Mouse (Mus musculus): ENCODE data around the gene Sprr2f. TPM values are rescaled to one million over a fixed set of nuclear protein-coding genes. Genes with fewer than 3 reads are reported as not detected.

Gene Sprr2f
- not detected in 2 replicates for polyA plus RNA-seq (2015; fragmentation: Nextera tagmentation; extraction: Ambion mirVana)

GRCm38 (mm10) chr3:92364887-92365286 is at the start of gene Sprr2f:
Gene Sprr2f (plus strand): TSS chr3:92365187.
- DNase-seq (no peak), ATAC-seq (no peak)
- no peak within 1 kb of the TSS for H3K9ac ChIP-seq (replicated peaks)
- no peak within 1 kb of the TSS for H3K4me2 ChIP-seq (ENCODE audit: low read depth, low read length)
- no peaks in the 10 kb centered on the region for H3K4me1 ChIP-seq (ENCODE audit: insufficient read depth)
- H3K9me3 ChIP-seq (ENCODE audit: low read length), result no peaks in the 10 kb centered on the region
- no peaks in the 10 kb centered on the region for H3K36me3 ChIP-seq (replicated peaks; ENCODE audit: insufficient read depth, low read length)
- TF ChIP-seq EP300 (IDR thresholded peaks at IDR 0.05; ENCODE audit: low read depth), result no peak
- no peak for TF ChIP-seq CTCF (IDR thresholded peaks at IDR 0.05; ENCODE audit: low read depth)
- WGBS (ENCODE audit: insufficient replicate concordance), result 56% methylated on average over 3 of the region's 3 CpGs
- no peak within 1 kb of the TSS for H3K4me3 ChIP-seq (ENCODE audit: low read depth, low read length)
- H3K27me3 ChIP-seq (ENCODE audit: insufficient read depth, low read length), result no peaks in the 10 kb centered on the region
- H3K27ac ChIP-seq (ENCODE audit: low read depth), result no peak within 1 kb of the TSS

GRCm38 (mm10) chr3:92316320-92316719 is 48.7 kb upstream of the Sprr2f start, which contains the start of gene Sprr2b:
Gene Sprr2b (plus strand): TSS chr3:92316620.
- WGBS (ENCODE audit: insufficient replicate concordance), result 60% methylated on average over 2 of the region's 2 CpGs
- ATAC-seq (no peak), DNase-seq (no peak)
- Histone ChIP-seq H3K4me1 (ENCODE audit: insufficient read depth) (no peaks in the 10 kb centered on the region), H3K9me3 (ENCODE audit: low read length) (no peaks in the 10 kb centered on the region), H3K4me2 (ENCODE audit: low read depth, low read length) (no peak within 1 kb of the TSS), H3K27me3 (ENCODE audit: insufficient read depth, low read length) (no peaks in the 10 kb centered on the region), H3K36me3 (replicated peaks; ENCODE audit: insufficient read depth, low read length) (no peaks in the 10 kb centered on the region), H3K4me3 (ENCODE audit: low read depth, low read length) (no peak within 1 kb of the TSS), H3K9ac (replicated peaks) (no peak within 1 kb of the TSS), H3K27ac (ENCODE audit: low read depth) (no peak within 1 kb of the TSS)
- TF ChIP-seq CTCF (IDR thresholded peaks at IDR 0.05; ENCODE audit: low read depth), result no peak
- TF ChIP-seq EP300 (IDR thresholded peaks at IDR 0.05; ENCODE audit: low read depth), result no peak

GRCm38 (mm10) chr3:92317384-92317783 is 47.6 kb upstream of the Sprr2f start:
- 60% methylated on average over 2 of the region's 2 CpGs for WGBS (ENCODE audit: insufficient replicate concordance)
- H3K27me3 ChIP-seq (ENCODE audit: insufficient read depth, low read length), result no peaks in the 10 kb centered on the region
- TF ChIP-seq CTCF (IDR thresholded peaks at IDR 0.05; ENCODE audit: low read depth) (no peak), EP300 (IDR thresholded peaks at IDR 0.05; ENCODE audit: low read depth) (no peak)
- no peaks in the 10 kb centered on the region for H3K4me1 ChIP-seq (ENCODE audit: insufficient read depth)
- DNase-seq (no peak), ATAC-seq (no peak)
- no peak overlapping the region for H3K4me2 ChIP-seq (ENCODE audit: low read depth, low read length)
- no peaks in the 10 kb centered on the region for H3K9me3 ChIP-seq (ENCODE audit: low read length)
- no peak overlapping the region for H3K27ac ChIP-seq (ENCODE audit: low read depth)
- no peaks in the 10 kb centered on the region for H3K36me3 ChIP-seq (replicated peaks; ENCODE audit: insufficient read depth, low read length)
- no peak overlapping the region for H3K4me3 ChIP-seq (ENCODE audit: low read depth, low read length)
- no peak overlapping the region for H3K9ac ChIP-seq (replicated peaks)

- Histone ChIP-seq H3K9ac (replicated peaks) (no peak overlapping the region), H3K27ac (ENCODE audit: low read depth) (no peak overlapping the region), H3K4me3 (ENCODE audit: low read depth, low read length) (no peak overlapping the region), H3K4me2 (ENCODE audit: low read depth, low read length) (no peak overlapping the region), H3K9me3 (ENCODE audit: low read length) (no peaks in the 10 kb centered on the region), H3K4me1 (ENCODE audit: insufficient read depth) (no peaks in the 10 kb centered on the region), H3K36me3 (replicated peaks; ENCODE audit: insufficient read depth, low read length) (no peaks in the 10 kb centered on the region), H3K27me3 (ENCODE audit: insufficient read depth, low read length) (no peaks in the 10 kb centered on the region)
- TF ChIP-seq CTCF (IDR thresholded peaks at IDR 0.05; ENCODE audit: low read depth) (no peak), EP300 (IDR thresholded peaks at IDR 0.05; ENCODE audit: low read depth) (no peak)
- WGBS (ENCODE audit: insufficient replicate concordance), result 66% methylated on average over 1 of the region's 1 CpGs
- DNase-seq (no peak), ATAC-seq (no peak)
Measured at GRCm38 (mm10) chr3:92336278-92336677, 28.7 kb upstream of the Sprr2f start.

GRCm38 (mm10) chr3:92338840-92339239 is 26.1 kb upstream of the Sprr2f start, which contains the start of gene Sprr2d:
Gene Sprr2d (plus strand): TSS chr3:92339140.
- DNase-seq (no peak), ATAC-seq (no peak)
- no peaks in the 10 kb centered on the region for H3K4me1 ChIP-seq (ENCODE audit: insufficient read depth)
- H3K9me3 ChIP-seq (ENCODE audit: low read length), result no peaks in the 10 kb centered on the region
- no peaks in the 10 kb centered on the region for H3K36me3 ChIP-seq (replicated peaks; ENCODE audit: insufficient read depth, low read length)
- 85% methylated on average over 5 of the region's 5 CpGs for WGBS (ENCODE audit: insufficient replicate concordance)
- TF ChIP-seq EP300 (IDR thresholded peaks at IDR 0.05; ENCODE audit: low read depth) (no peak), CTCF (IDR thresholded peaks at IDR 0.05; ENCODE audit: low read depth) (no peak)
- no peaks in the 10 kb centered on the region for H3K27me3 ChIP-seq (ENCODE audit: insufficient read depth, low read length)
- H3K27ac ChIP-seq (ENCODE audit: low read depth), result no peak within 1 kb of the TSS
- no peak within 1 kb of the TSS for H3K4me2 ChIP-seq (ENCODE audit: low read depth, low read length)
- H3K4me3 ChIP-seq (ENCODE audit: low read depth, low read length), result no peak within 1 kb of the TSS
- H3K9ac ChIP-seq (replicated peaks), result no peak within 1 kb of the TSS

- Histone ChIP-seq H3K4me2 (ENCODE audit: low read depth, low read length) (no peak within 1 kb of the TSS), H3K4me3 (ENCODE audit: low read depth, low read length) (no peak within 1 kb of the TSS), H3K36me3 (replicated peaks; ENCODE audit: insufficient read depth, low read length) (no peaks in the 10 kb centered on the region), H3K27me3 (ENCODE audit: insufficient read depth, low read length) (no peaks in the 10 kb centered on the region), H3K27ac (ENCODE audit: low read depth) (no peak within 1 kb of the TSS), H3K9ac (replicated peaks) (no peak within 1 kb of the TSS), H3K9me3 (ENCODE audit: low read length) (no peaks in the 10 kb centered on the region), H3K4me1 (ENCODE audit: insufficient read depth) (no peaks in the 10 kb centered on the region)
- no peak for DNase-seq
- 63% methylated on average over 2 of the region's 2 CpGs for WGBS (ENCODE audit: insufficient replicate concordance)
- TF ChIP-seq EP300 (IDR thresholded peaks at IDR 0.05; ENCODE audit: low read depth) (no peak), CTCF (IDR thresholded peaks at IDR 0.05; ENCODE audit: low read depth) (no peak)
- no peak for ATAC-seq
Measured at GRCm38 (mm10) chr3:92351843-92352242, 13.1 kb upstream of the Sprr2f start, which contains the start of gene Sprr2e. Gene Sprr2e (plus strand): TSS chr3:92352143.

GRCm38 (mm10) chr3:92361619-92362018 is 3.4 kb upstream of the Sprr2f start:
- H3K9me3 ChIP-seq (ENCODE audit: low read length), result peaks cover 2% of the 10 kb centered on the region; the same call in 1 of the 2 replicates
- H3K9ac ChIP-seq (replicated peaks), result no peak overlapping the region
- no peak overlapping the region for H3K4me2 ChIP-seq (ENCODE audit: low read depth, low read length)
- ATAC-seq (no peak), DNase-seq (no peak)
- no peak for TF ChIP-seq CTCF (IDR thresholded peaks at IDR 0.05; ENCODE audit: low read depth)
- no peak for TF ChIP-seq EP300 (IDR thresholded peaks at IDR 0.05; ENCODE audit: low read depth)
- no peak overlapping the region for H3K4me3 ChIP-seq (ENCODE audit: low read depth, low read length)
- H3K27ac ChIP-seq (ENCODE audit: low read depth), result no peak overlapping the region
- H3K27me3 ChIP-seq (ENCODE audit: insufficient read depth, low read length), result no peaks in the 10 kb centered on the region
- no peaks in the 10 kb centered on the region for H3K36me3 ChIP-seq (replicated peaks; ENCODE audit: insufficient read depth, low read length)
- H3K4me1 ChIP-seq (ENCODE audit: insufficient read depth), result no peaks in the 10 kb centered on the region
